Mouse (Mus musculus): ENCODE measurements at regions not wholly inside any gene's neighbourhood (a gene's known extent, or its start where the extent isn't known, plus 50 kb on each side); places are given as distances from the start of the nearest gene placed in this dataset.

GRCm38 (mm10) chr9:61055392-61055791, 261.1 kb downstream of the Uaca start:
- Histone ChIP-seq H3K4me3 (no peak overlapping the region), H3K27ac (no peak overlapping the region)
- TF ChIP-seq CTCF (IDR thresholded peaks at IDR 0.05) = no peak
- no peak for DNase-seq (ENCODE audit: extremely low spot score in 1 of 2, low spot score in 2 of 2)
- intact Hi-C loops (cut with DNase I) = loop anchor here (5.0 kb wide), 1 partner anchor 102 kb away; no protein-coding TSS in a partner anchor

GRCm38 (mm10) chr9:61055928-61056730, 261.8 kb downstream of the Uaca start:
- H3K4me3 ChIP-seq = no peak overlapping the region
- intact Hi-C loops (cut with DNase I) = loop anchor here (5.0 kb wide), 1 partner anchor 101 kb away; no protein-coding TSS in a partner anchor
- no peak for TF ChIP-seq CTCF (IDR thresholded peaks at IDR 0.05)
- no peak overlapping the region; the same call in 1 of the 2 replicates for H3K27ac ChIP-seq
- DNase-seq (ENCODE audit: extremely low spot score in 1 of 2, low spot score in 2 of 2) = no peak

- intact Hi-C loops (cut with DNase I) = loop anchor here (5.0 kb wide), 1 partner anchor 100 kb away; no protein-coding TSS in a partner anchor
- no peak for DNase-seq (ENCODE audit: extremely low spot score in 1 of 2, low spot score in 2 of 2)
- TF ChIP-seq CTCF (IDR thresholded peaks at IDR 0.05) = no peak
- Histone ChIP-seq H3K27ac (peak overlapping the region; percentile 28), H3K4me3 (no peak overlapping the region)
Observed at GRCm38 (mm10) chr9:61056731-61057270, 262.5 kb downstream of the Uaca start.

- peak; percentile 17 for TF ChIP-seq CTCF (IDR thresholded peaks at IDR 0.05)
- Histone ChIP-seq H3K4me3 (no peak overlapping the region), H3K27ac (no peak overlapping the region)
- DNase-seq (ENCODE audit: extremely low spot score in 1 of 2, low spot score in 2 of 2) = no peak
- intact Hi-C loops (cut with DNase I) = loop anchor here (5.0 kb wide), 1 partner anchor 98 kb away; no protein-coding TSS in a partner anchor
Observed at GRCm38 (mm10) chr9:61059225-61059624, 264.9 kb downstream of the Uaca start.

- TF ChIP-seq CTCF (IDR thresholded peaks at IDR 0.05) = no peak
- no peak for DNase-seq (ENCODE audit: extremely low spot score in 1 of 2, low spot score in 2 of 2)
- intact Hi-C loops (cut with DNase I) = no loop called here
- Histone ChIP-seq H3K27ac (no peak overlapping the region), H3K4me3 (no peak overlapping the region)
Observed at GRCm38 (mm10) chr9:61060958-61061357, 266.6 kb downstream of the Uaca start.

GRCm38 (mm10) chr9:61064714-61065305, 270.5 kb downstream of the Uaca start:
- no peak overlapping the region for H3K4me3 ChIP-seq
- H3K27ac ChIP-seq = no peak overlapping the region
- TF ChIP-seq CTCF (IDR thresholded peaks at IDR 0.05) = no peak
- no peak for DNase-seq (ENCODE audit: extremely low spot score in 1 of 2, low spot score in 2 of 2)
- intact Hi-C loops (cut with DNase I) = no loop called here

- H3K27ac ChIP-seq = no peak overlapping the region
- intact Hi-C loops (cut with DNase I) = no loop called here
- no peak for DNase-seq (ENCODE audit: extremely low spot score in 1 of 2, low spot score in 2 of 2)
- no peak for TF ChIP-seq CTCF (IDR thresholded peaks at IDR 0.05)
- no peak overlapping the region for H3K4me3 ChIP-seq
Observed at GRCm38 (mm10) chr9:61069553-61070314, 275.4 kb downstream of the Uaca start.

GRCm38 (mm10) chr9:61070315-61070707, 276.0 kb downstream of the Uaca start:
- DNase-seq (ENCODE audit: extremely low spot score in 1 of 2, low spot score in 2 of 2) = no peak
- H3K27ac ChIP-seq = no peak overlapping the region
- TF ChIP-seq CTCF (IDR thresholded peaks at IDR 0.05) = no peak
- H3K4me3 ChIP-seq = no peak overlapping the region
- intact Hi-C loops (cut with DNase I) = no loop called here

GRCm38 (mm10) chr9:61070861-61071260, 276.5 kb downstream of the Uaca start:
- H3K27ac ChIP-seq = no peak overlapping the region
- no peak for TF ChIP-seq CTCF (IDR thresholded peaks at IDR 0.05)
- intact Hi-C loops (cut with DNase I) = no loop called here
- H3K4me3 ChIP-seq = no peak overlapping the region
- no peak for DNase-seq (ENCODE audit: extremely low spot score in 1 of 2, low spot score in 2 of 2)

- H3K27ac ChIP-seq = no peak overlapping the region
- H3K4me3 ChIP-seq = no peak overlapping the region
- DNase-seq (ENCODE audit: extremely low spot score in 1 of 2, low spot score in 2 of 2) = no peak
- intact Hi-C loops (cut with DNase I) = no loop called here
- TF ChIP-seq CTCF (IDR thresholded peaks at IDR 0.05) = no peak
Observed at GRCm38 (mm10) chr9:61073482-61073881, 279.1 kb downstream of the Uaca start.

- no peak for TF ChIP-seq CTCF (IDR thresholded peaks at IDR 0.05)
- DNase-seq (ENCODE audit: extremely low spot score in 1 of 2, low spot score in 2 of 2) = no peak
- intact Hi-C loops (cut with DNase I) = no loop called here
- no peak overlapping the region for H3K4me3 ChIP-seq
- no peak overlapping the region for H3K27ac ChIP-seq
Observed at GRCm38 (mm10) chr9:61075071-61075470, 280.7 kb downstream of the Uaca start.

- Histone ChIP-seq H3K4me3 (no peak overlapping the region), H3K27ac (no peak overlapping the region)
- intact Hi-C loops (cut with DNase I) = no loop called here
- TF ChIP-seq CTCF (IDR thresholded peaks at IDR 0.05) = no peak; the same call in 1 of the 2 replicates
- DNase-seq (ENCODE audit: extremely low spot score in 1 of 2, low spot score in 2 of 2) = no peak
Observed at GRCm38 (mm10) chr9:61077181-61077580, 282.8 kb downstream of the Uaca start.

Data from left cerebral cortex, adult 2 months (tissue).